Mouse (Mus musculus) olfactory bulb, adult 2 months (tissue): Measurements from ENCODE around the gene Kctd18.

ENCODE experiments used
- CTCF ChIP-seq: fragments of 200-500 bp; IDR thresholded peaks from 2 replicates; pipeline ENCODE4 v1.5.1; 2012; ENCODE audit warnings: low read depth, mild to moderate bottlenecking, low read length, moderate library complexity; ENCODE audit not compliant: insufficient read depth
- POLR2A ChIP-seq: fragments of 200-500 bp; IDR thresholded peaks from 2 replicates; pipeline ENCODE4 v1.6.1; 2012; ENCODE audit warnings: mild to moderate bottlenecking, low read depth, low read length, moderate library complexity; ENCODE audit not compliant: insufficient read depth

DNA sequence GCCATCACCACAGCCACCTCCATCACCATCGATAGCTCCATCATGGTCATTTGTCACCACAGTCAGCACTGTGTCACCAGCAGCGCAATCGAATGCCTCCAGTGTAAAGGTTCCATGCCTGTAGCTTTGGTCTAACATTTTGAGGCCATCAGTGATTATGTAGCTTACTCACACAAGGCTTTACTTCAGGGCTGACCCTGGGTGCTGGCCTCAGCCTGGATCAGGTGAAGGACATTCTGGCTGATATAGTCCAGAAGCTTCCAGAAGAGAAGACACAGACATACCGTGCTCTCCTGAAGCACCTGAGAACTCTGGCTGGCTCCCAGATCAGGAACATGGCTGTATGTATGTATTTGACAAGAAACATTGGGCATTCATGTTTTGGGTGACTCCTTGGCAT, 40.1 kb upstream of the Kctd18 start:
- TF ChIP-seq CTCF (no peak), POLR2A (no peak)
